Mouse (Mus musculus) right cerebral cortex, adult 18-20 months (tissue): ENCODE results near the gene Gm49425.
"Not testable (repeated sequence)": the region's sequence is repeated elsewhere in the genome, so short reads cannot be mapped to it uniquely, and the experiment has no call there.

Experiments
- DNase-seq: peaks from one replicate; pipeline ENCODE4 v3.0.0; 2022; ENCODE audit warnings: mixed read lengths

Gene Gm49425

GRCm38 (mm10) chr15:101517161-101517560, at the start of gene Gm49425:
Gene Gm49425, minus strand, starts transcription at chr15:101517261.
- DNase-seq, result not testable (repeated sequence)

- no peak for DNase-seq
Observed at GRCm38 (mm10) chr15:101562850-101563249, 45.8 kb upstream of the Gm49425 start, which contains the start of gene Krt90. Gene Krt90, minus strand, starts transcription at chr15:101562950.

GRCm38 (mm10) chr15:101558034-101558646, 41.1 kb upstream of the Gm49425 start:
- no peak for DNase-seq

- DNase-seq, result peak; percentile 31
Observed at GRCm38 (mm10) chr15:101553169-101553568, 36.1 kb upstream of the Gm49425 start.

GRCm38 (mm10) chr15:101552188-101552587, 35.1 kb upstream of the Gm49425 start:
- no peak for DNase-seq

- no peak for DNase-seq
Observed at GRCm38 (mm10) chr15:101550567-101550966, 33.5 kb upstream of the Gm49425 start, which contains the start of gene Krt82. Gene Krt82, minus strand, starts transcription at chr15:101550667.

- DNase-seq, result no peak
Observed at GRCm38 (mm10) chr15:101544478-101544877, 27.4 kb upstream of the Gm49425 start.

- no peak for DNase-seq
Observed at GRCm38 (mm10) chr15:101542543-101542942, 25.5 kb upstream of the Gm49425 start.

GRCm38 (mm10) chr15:101538580-101538900, 21.5 kb upstream of the Gm49425 start:
- no peak for DNase-seq

GRCm38 (mm10) chr15:101537864-101538579, 21.0 kb upstream of the Gm49425 start:
- no peak for DNase-seq

GRCm38 (mm10) chr15:101536054-101536850, 19.2 kb upstream of the Gm49425 start:
- peak; percentile 30 for DNase-seq

GRCm38 (mm10) chr15:101532720-101533119, 15.7 kb upstream of the Gm49425 start, which contains the start of gene Krt84:
Gene Krt84, minus strand, starts transcription at chr15:101532820.
- no peak for DNase-seq

GRCm38 (mm10) chr15:101522556-101523232, 5.6 kb upstream of the Gm49425 start:
- no peak for DNase-seq

GRCm38 (mm10) chr15:101519792-101520191, 2.7 kb upstream of the Gm49425 start:
- peak; percentile 76 for DNase-seq

GRCm38 (mm10) chr15:101508247-101508646, 8.8 kb downstream of the Gm49425 start:
- no peak for DNase-seq

GRCm38 (mm10) chr15:101506896-101507758, 9.9 kb downstream of the Gm49425 start:
- DNase-seq, result no peak

GRCm38 (mm10) chr15:101497181-101497580, 19.9 kb downstream of the Gm49425 start:
- DNase-seq, result peak; percentile 23

- DNase-seq, result no peak
Observed at GRCm38 (mm10) chr15:101495266-101495665, 21.8 kb downstream of the Gm49425 start.

GRCm38 (mm10) chr15:101494203-101494602, 22.9 kb downstream of the Gm49425 start:
- DNase-seq, result no peak

- no peak for DNase-seq
Observed at GRCm38 (mm10) chr15:101493713-101494112, 23.3 kb downstream of the Gm49425 start.

- DNase-seq, result no peak
Observed at GRCm38 (mm10) chr15:101492718-101493117, 24.3 kb downstream of the Gm49425 start.

GRCm38 (mm10) chr15:101491431-101491830, 25.6 kb downstream of the Gm49425 start, which contains the start of gene Krt83:
Gene Krt83, minus strand, starts transcription at chr15:101491512.
- no peak for DNase-seq
